In the genomic region with DNA sequence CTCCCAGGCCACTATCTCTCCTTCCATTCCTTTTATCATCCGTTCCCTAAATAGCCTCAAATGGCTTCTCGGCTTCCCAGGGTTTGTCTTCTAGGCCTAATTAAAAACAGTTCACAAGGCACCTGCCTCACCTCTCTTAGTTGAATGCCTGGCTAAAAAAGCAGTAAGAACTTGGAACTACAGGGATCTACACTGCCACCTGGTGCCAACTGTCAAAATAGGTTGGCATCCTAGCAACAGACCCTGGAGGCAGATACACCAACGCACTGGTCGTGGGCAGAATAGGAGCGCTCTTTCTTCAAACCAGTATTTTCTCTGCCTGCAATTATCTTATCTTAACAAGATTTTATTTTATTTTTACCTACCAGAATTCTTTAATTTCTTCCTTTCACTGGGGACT, we compare ENCODE assay signal across 9 mouse cellular contexts. TPM values are rescaled to one million over a fixed set of nuclear protein-coding genes. Genes with fewer than 3 reads are reported as not detected.
A peak's percentile ranks its signal among the peaks of the same experiment; 100 is the strongest.
DNase-seq lines count a peak whose midpoint lies in the region; ATAC-seq and TF ChIP-seq lines count a peak whose summit lies in the region.
"Had no signal": no experiment of that assay in that cellular context is flagged by ENCODE, and none has a peak within 500 bp of the region (broad histone marks: within the 10 kb centered on the region; RNA-seq: fewer than 3 reads in every experiment).

No protein-coding gene starts in this region.

- 25% methylated on average over 5 of the region's 5 CpGs for WGBS in heart, adult 2 months
- WGBS in small intestine, adult 2 months = 31% methylated on average over 5 of the region's 5 CpGs

- intact Hi-C loops in heart, adult 2 months (cut with DNase I) = loop anchor here (1.0 to 2.0 kb wide), 2 partner anchors 46 to 125 kb away; no protein-coding TSS in a partner anchor
- intact Hi-C loops in heart, postnatal 25 days (cut with DNase I) = loop anchor here (1.0 to 5.0 kb wide), 2 partner anchors 45 to 119 kb away; no protein-coding TSS in a partner anchor
- intact Hi-C loops in left cerebral cortex, adult 2 months (cut with DNase I) = loop anchor here (1.0 to 2.0 kb wide), 2 partner anchors 46 to 117 kb away; no protein-coding TSS in a partner anchor

- H3K4me1 ChIP-seq in heart, adult 2 months (ENCODE audit: control insufficient read depth, insufficient read depth, low read length) = peaks cover 2% of the 10 kb centered on the region; the same call in 1 of the 2 replicates
- no peaks in the 10 kb centered on the region for H3K4me1 ChIP-seq in small intestine, adult 2 months (ENCODE audit: control insufficient read depth, insufficient read depth, insufficient read length, low read length)

- H3K4me3 ChIP-seq in heart, adult 2 months = no peak overlapping the region
- H3K4me3 ChIP-seq in left cerebral cortex, adult 2 months = no peak overlapping the region
- no peak overlapping the region for H3K4me3 ChIP-seq in small intestine, adult 2 months (ENCODE audit: low read depth, low read length)

- DNase-seq in heart, adult 2 months = peak; percentile 36 to 49
- no peak for DNase-seq in heart, postnatal 25 days (ENCODE audit: low spot score)
- peak; percentile 83 for DNase-seq in R1 (ENCODE audit: low read depth, low spot score)
- DNase-seq in embryo, embryonic 10 days (ENCODE audit: low spot score) = peak; percentile 83
- DNase-seq in left cerebral cortex, adult 2 months (ENCODE audit: extremely low spot score in 1 of 2, low spot score in 2 of 2) = peak; percentile 81
- DNase-seq in mesoderm, embryonic 11.5 days (ENCODE audit: low read depth, low spot score) = peak; percentile 61

- H3K36me3 ChIP-seq in heart, adult 2 months (ENCODE audit: control insufficient read depth, insufficient read depth, low read length) = no peaks in the 10 kb centered on the region
- no peaks in the 10 kb centered on the region for H3K36me3 ChIP-seq in small intestine, adult 2 months (ENCODE audit: control insufficient read depth, insufficient read depth, low read length)

- TF ChIP-seq EP300 in heart, adult 2 months (IDR thresholded peaks at IDR 0.05; ENCODE audit: insufficient read depth, low read depth, low read length) = no peak

- no peaks in the 10 kb centered on the region for H3K79me2 ChIP-seq in heart, adult 2 months (replicated peaks; ENCODE audit: control insufficient read depth, insufficient read depth, low read length)

- TF ChIP-seq POLR2A in heart, adult 2 months (IDR thresholded peaks at IDR 0.05; ENCODE audit: insufficient read depth, low read depth, low read length) = no peak
- no peak for TF ChIP-seq POLR2A in small intestine, adult 2 months (IDR thresholded peaks at IDR 0.05; ENCODE audit: low read depth, low read length)

- peak; percentile 77 to 78; a peak in 3 of 4 replicates for ATAC-seq in hematopoietic stem cell, adult 5-6 weeks (replicated peaks in 1 of 2; ENCODE audit: insufficient read depth in 1 of 2, low FRiP score in 2 of 2, low TSS enrichment in 1 of 2, low read depth in 1 of 2, poor library complexity in 2 of 2, severe bottlenecking in 2 of 2)

- H3K9ac ChIP-seq in heart, adult 2 months (ENCODE audit: low read depth, low read length) = no peak overlapping the region

- H3K27ac ChIP-seq in heart, adult 2 months = no peak overlapping the region
- H3K27ac ChIP-seq in left cerebral cortex, adult 2 months = peak overlapping the region; percentile 70; the same call in 1 of the 2 replicates
- H3K27ac ChIP-seq in small intestine, adult 2 months (ENCODE audit: insufficient read depth, low read depth, low read length) = no peak overlapping the region
- H3K27ac ChIP-seq: macrophage had no signal

- H3K27me3 ChIP-seq in heart, adult 2 months (ENCODE audit: control insufficient read depth, insufficient read depth, low read length) = no peaks in the 10 kb centered on the region
- H3K27me3 ChIP-seq in small intestine, adult 2 months (ENCODE audit: control insufficient read depth, insufficient read depth, low read length) = no peaks in the 10 kb centered on the region

- peak; percentile 73 for TF ChIP-seq CTCF in heart, adult 2 months (IDR thresholded peaks at IDR 0.05)
- TF ChIP-seq CTCF in left cerebral cortex, adult 2 months (IDR thresholded peaks at IDR 0.05) = peak; percentile 66
- peak; percentile 51; the same call in 1 of the 2 replicates for TF ChIP-seq CTCF in small intestine, adult 2 months (IDR thresholded peaks at IDR 0.05; ENCODE audit: extremely low read depth, insufficient read length, insufficient replicate concordance, low read depth, low read length)

RNA-seq across cellular contexts. Expression of a gene that starts 15.2 kb away (rescaled TPM):
- 1 to 10 TPM; 1.6 to 4.7 TPM for total RNA-seq in heart, adult 2 months (2021)
- 3.0 and 3.3 TPM in 2 replicates for polyA plus RNA-seq in heart, adult 2 months (2012; rRNA removed)
- total RNA-seq in heart, postnatal 25 days (2021) = 1 to 10 TPM; 1.8 to 2.2 TPM
- 64.6 and 82.1 TPM in 2 replicates for total RNA-seq in hematopoietic stem cell, adult 5-6 weeks (2017)
- 100 to 1,000 TPM; 111 to 128 TPM for total RNA-seq in left cerebral cortex, adult 2 months (2021)
- 1.0 and 1.3 TPM in 2 replicates for polyA plus RNA-seq in small intestine, adult 2 months (2012; rRNA removed)

RNA-seq across cellular contexts. Expression of a gene that starts 33.4 kb away (rescaled TPM):
- 10 to 100 TPM; 35.2 to 36.3 TPM for total RNA-seq in heart, adult 2 months (2021)
- polyA plus RNA-seq in heart, adult 2 months (2012; rRNA removed) = 19.8 and 20.7 TPM in 2 replicates
- 10 to 100 TPM; 31.8 to 37.0 TPM for total RNA-seq in heart, postnatal 25 days (2021)
- total RNA-seq in hematopoietic stem cell, adult 5-6 weeks (2017) = 8.9 and 9.7 TPM in 2 replicates
- 10 to 100 TPM; 28.4 to 29.2 TPM for total RNA-seq in left cerebral cortex, adult 2 months (2021)
- polyA plus RNA-seq in small intestine, adult 2 months (2012; rRNA removed) = 5.9 and 12.3 TPM in 2 replicates

Comparison
In these comparisons a context has a peak if more than half of its experiments do, and no peak if none do; other contexts are left out.
1. RNA of a gene that starts 15.2 kb away (total RNA-seq): 111 to 128 TPM in left cerebral cortex, adult 2 months and 64.6 to 82.1 TPM in hematopoietic stem cell, adult 5-6 weeks; 1.6 to 4.7 TPM in heart, adult 2 months and 1.8 to 2.2 TPM in heart, postnatal 25 days; every median in the first group is over 10 times any median in the second.
2. Peak in every context shown above with its lines, with median percentiles within 50 percentile points of each other: CTCF ChIP-seq.